Mouse (Mus musculus): ENCODE measurements at regions not wholly inside any gene's neighbourhood (a gene's known extent, or its start where the extent isn't known, plus 50 kb on each side); places are given as distances from the start of the nearest gene placed in this dataset.

GRCm38 (mm10) chr12:107539683-107540082, 51.3 kb downstream of the 3110018I06Rik start:
- no peak overlapping the region for H3K4me2 ChIP-seq (replicated peaks; ENCODE audit: low read depth)
- H3K9ac ChIP-seq (ENCODE audit: low read depth, low read length) = no peak overlapping the region
- no peak overlapping the region for H3K27ac ChIP-seq (ENCODE audit: low read depth, low read length)
- ATAC-seq = no peak
- H3K9me3 ChIP-seq (ENCODE audit: control insufficient read depth) = no peaks in the 10 kb centered on the region
- no peak for TF ChIP-seq CTCF (IDR thresholded peaks at IDR 0.05; ENCODE audit: low read depth)
- WGBS = 56% methylated on average over 3 of the region's 3 CpGs
- H3K36me3 ChIP-seq (ENCODE audit: control insufficient read depth, insufficient read depth) = no peaks in the 10 kb centered on the region
- H3K4me1 ChIP-seq (replicated peaks; ENCODE audit: control insufficient read depth, insufficient read depth, low read length) = no peaks in the 10 kb centered on the region
- H3K27me3 ChIP-seq (replicated peaks; ENCODE audit: control insufficient read depth, insufficient read depth, low read length) = no peaks in the 10 kb centered on the region
- H3K4me3 ChIP-seq (ENCODE audit: low read depth, low read length) = no peak overlapping the region

DNA sequence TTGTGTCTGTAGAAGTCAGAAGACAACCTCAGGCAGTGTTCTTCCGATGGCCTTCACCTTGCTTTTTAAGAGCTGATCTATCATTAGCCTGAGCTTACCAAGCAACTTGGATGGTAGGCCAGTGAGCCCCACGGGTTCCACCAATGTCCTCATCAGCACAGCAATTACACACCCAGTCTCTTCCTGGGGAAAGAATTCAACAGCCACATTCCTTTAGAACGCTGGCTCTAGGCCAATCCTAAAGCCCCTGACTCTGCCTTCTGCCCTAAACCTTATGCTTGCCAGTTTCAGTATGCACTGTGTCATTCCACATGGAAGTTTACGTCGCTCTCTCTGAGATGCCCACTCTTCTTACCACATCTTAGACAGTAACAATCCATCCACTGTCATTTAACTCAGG, 52.8 kb downstream of the 3110018I06Rik start:
- no peak overlapping the region for H3K9ac ChIP-seq (ENCODE audit: low read depth, low read length)
- H3K4me1 ChIP-seq (replicated peaks; ENCODE audit: control insufficient read depth, insufficient read depth, low read length) = no peaks in the 10 kb centered on the region
- no peak for TF ChIP-seq CTCF (IDR thresholded peaks at IDR 0.05; ENCODE audit: low read depth)
- H3K27me3 ChIP-seq (replicated peaks; ENCODE audit: control insufficient read depth, insufficient read depth, low read length) = no peaks in the 10 kb centered on the region
- H3K4me2 ChIP-seq (replicated peaks; ENCODE audit: low read depth) = no peak overlapping the region
- no peak for ATAC-seq
- no peaks in the 10 kb centered on the region for H3K9me3 ChIP-seq (ENCODE audit: control insufficient read depth)
- no peak overlapping the region for H3K4me3 ChIP-seq (ENCODE audit: low read depth, low read length)
- H3K36me3 ChIP-seq (ENCODE audit: control insufficient read depth, insufficient read depth) = no peaks in the 10 kb centered on the region
- no peak overlapping the region for H3K27ac ChIP-seq (ENCODE audit: low read depth, low read length)
- WGBS = 51% methylated on average over 5 of the region's 5 CpGs

DNA sequence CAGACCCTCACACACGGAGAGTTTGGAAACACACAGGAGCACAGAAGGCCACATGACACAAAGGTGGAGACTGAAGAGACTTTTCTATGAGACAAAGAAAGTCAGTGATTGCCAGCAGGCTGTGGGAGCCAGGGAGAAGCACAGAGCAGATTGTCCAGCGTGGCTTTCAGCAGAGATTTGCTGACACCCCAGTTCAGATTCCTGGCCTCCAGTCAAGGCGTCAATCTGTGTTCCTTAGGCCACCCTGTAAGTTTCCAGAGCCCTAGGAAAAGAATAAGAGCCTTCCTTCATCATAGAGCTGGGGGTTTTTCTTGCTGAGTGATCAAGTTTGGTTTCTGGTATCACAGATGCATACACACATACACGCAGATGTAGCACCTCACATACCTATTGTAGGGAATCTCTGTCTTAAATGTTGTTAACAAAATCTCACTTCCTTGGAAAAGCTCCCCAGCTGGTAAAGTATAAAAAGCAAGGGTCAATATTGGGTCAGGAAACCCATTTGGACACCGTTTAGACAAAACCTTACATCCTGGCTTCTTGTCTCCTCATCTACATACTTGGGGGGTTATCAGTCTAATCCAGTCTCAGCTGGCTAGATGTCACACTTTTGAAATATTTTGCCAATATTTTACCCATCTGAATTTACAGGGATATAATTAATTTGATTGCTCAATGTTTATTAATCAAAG, 58.9 kb downstream of the 3110018I06Rik start:
- Histone ChIP-seq H3K4me2 (replicated peaks; ENCODE audit: low read depth) (no peak overlapping the region), H3K36me3 (ENCODE audit: control insufficient read depth, insufficient read depth) (no peaks in the 10 kb centered on the region), H3K27me3 (replicated peaks; ENCODE audit: control insufficient read depth, insufficient read depth, low read length) (no peaks in the 10 kb centered on the region), H3K4me1 (replicated peaks; ENCODE audit: control insufficient read depth, insufficient read depth, low read length) (no peaks in the 10 kb centered on the region), H3K27ac (ENCODE audit: low read depth, low read length) (no peak overlapping the region), H3K4me3 (ENCODE audit: low read depth, low read length) (no peak overlapping the region), H3K9ac (ENCODE audit: low read depth, low read length) (no peak overlapping the region), H3K9me3 (ENCODE audit: control insufficient read depth) (no peaks in the 10 kb centered on the region)
- TF ChIP-seq CTCF (IDR thresholded peaks at IDR 0.05; ENCODE audit: low read depth) = no peak
- ATAC-seq = no peak
- WGBS = 62% methylated on average over 5 of the region's 5 CpGs

DNA sequence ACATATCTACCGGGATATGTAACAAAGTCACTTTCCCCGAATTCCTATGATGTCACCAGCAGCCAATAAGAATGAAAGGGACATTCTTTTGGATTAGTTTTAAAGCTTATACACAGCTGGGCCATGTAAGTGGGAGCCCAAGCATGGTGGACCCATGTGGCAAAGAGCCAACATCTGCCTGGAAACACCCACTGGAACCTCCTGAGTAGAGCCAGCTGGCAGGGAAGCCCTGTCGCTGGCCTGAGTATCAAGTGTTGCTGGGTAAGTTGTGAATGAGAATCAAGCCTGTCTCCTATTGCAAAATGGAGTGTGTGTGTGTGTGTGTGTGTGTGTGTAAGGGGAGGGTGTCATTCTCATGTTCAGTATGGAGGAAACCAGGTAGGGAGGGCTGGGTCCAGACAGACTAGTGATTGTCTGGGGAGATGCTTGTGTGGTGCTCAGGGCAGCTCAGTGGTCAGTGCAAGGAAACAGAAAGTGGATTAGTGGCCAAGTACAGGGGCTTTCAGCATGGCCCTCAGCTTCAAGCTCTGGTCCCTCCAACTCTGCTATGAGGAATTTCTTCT, 59.5 kb downstream of the 3110018I06Rik start:
- Histone ChIP-seq H3K4me2 (replicated peaks; ENCODE audit: low read depth) (no peak overlapping the region), H3K4me1 (replicated peaks; ENCODE audit: control insufficient read depth, insufficient read depth, low read length) (no peaks in the 10 kb centered on the region), H3K36me3 (ENCODE audit: control insufficient read depth, insufficient read depth) (no peaks in the 10 kb centered on the region), H3K9me3 (ENCODE audit: control insufficient read depth) (no peaks in the 10 kb centered on the region), H3K9ac (ENCODE audit: low read depth, low read length) (no peak overlapping the region), H3K4me3 (ENCODE audit: low read depth, low read length) (no peak overlapping the region), H3K27me3 (replicated peaks; ENCODE audit: control insufficient read depth, insufficient read depth, low read length) (no peaks in the 10 kb centered on the region), H3K27ac (ENCODE audit: low read depth, low read length) (no peak overlapping the region)
- TF ChIP-seq CTCF (IDR thresholded peaks at IDR 0.05; ENCODE audit: low read depth) = no peak
- WGBS = 59% methylated on average over 3 of the region's 3 CpGs
- no peak for ATAC-seq

DNA sequence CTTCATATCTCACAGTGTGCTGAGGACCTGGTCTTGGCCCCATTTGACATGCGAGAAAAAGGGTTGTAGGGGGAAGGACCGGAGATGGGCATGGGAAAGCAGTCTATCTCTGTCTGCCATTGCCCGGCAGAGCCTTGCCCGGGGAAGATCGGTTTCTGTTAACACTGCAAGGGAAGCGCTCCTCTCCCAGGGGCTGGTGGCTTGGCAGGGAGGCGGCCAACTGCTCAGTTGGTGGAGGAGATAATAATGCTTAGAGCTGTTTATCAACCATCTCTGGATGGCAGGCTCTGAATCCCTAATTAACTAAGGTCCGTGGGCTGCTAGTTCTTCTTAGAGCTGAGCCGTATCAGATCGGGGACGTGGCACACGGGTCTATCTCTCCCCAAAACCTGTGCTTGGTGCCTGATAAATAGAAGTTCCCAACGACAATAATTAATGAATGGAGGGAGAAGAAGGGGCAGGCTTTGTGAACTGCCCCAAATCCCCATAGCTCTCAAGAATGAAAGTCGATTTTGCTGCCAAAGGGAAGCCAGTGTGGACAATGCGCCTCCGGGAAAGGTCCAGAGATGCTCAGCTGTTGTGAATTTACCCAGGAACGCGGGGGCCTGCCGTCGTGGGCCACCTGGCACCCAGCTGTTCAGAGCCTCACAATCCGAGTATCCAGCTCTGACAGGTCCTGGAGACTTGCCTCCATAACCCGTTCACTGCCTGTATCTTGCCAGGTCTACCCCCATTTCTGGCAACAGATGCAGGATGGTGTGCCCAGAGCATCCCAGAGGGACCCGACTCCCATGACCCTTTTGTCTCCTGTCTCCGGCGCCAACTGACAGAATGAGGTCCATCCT, 61.2 kb downstream of the 3110018I06Rik start:
- no peaks in the 10 kb centered on the region for H3K9me3 ChIP-seq (ENCODE audit: control insufficient read depth)
- whole genome bisulfite sequencing = 82% methylated on average over 25 of the region's 25 CpGs
- TF ChIP-seq CTCF (IDR thresholded peaks at IDR 0.05; ENCODE audit: low read depth) = no peak
- no peak overlapping the region for H3K4me3 ChIP-seq (ENCODE audit: low read depth, low read length)
- no peak overlapping the region for H3K27ac ChIP-seq (ENCODE audit: low read depth, low read length)
- no peak overlapping the region for H3K4me2 ChIP-seq (replicated peaks; ENCODE audit: low read depth)
- no peak for ATAC-seq
- no peaks in the 10 kb centered on the region for H3K27me3 ChIP-seq (replicated peaks; ENCODE audit: control insufficient read depth, insufficient read depth, low read length)
- H3K9ac ChIP-seq (ENCODE audit: low read depth, low read length) = no peak overlapping the region
- no peaks in the 10 kb centered on the region for H3K36me3 ChIP-seq (ENCODE audit: control insufficient read depth, insufficient read depth)
- no peaks in the 10 kb centered on the region for H3K4me1 ChIP-seq (replicated peaks; ENCODE audit: control insufficient read depth, insufficient read depth, low read length)

DNA sequence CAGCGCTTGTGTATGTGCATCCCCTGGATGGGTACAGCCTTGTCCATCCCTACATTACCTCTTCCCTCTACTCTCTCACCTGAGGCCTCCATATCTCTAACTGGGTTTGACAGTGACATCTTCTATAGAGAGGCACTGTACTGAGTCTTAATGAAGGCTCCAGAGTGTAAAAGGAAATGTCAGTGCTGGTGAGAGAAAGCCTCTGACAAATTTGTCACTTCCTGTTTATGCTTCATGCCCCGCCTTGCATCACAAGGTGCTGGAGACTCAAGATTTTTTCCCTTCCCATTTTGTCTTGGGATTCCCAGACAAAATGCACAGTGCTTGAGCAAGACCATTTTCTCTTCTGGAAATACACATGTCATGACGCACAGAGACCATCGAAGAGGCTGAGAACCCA, 70.8 kb downstream of the 3110018I06Rik start:
- WGBS = 86% methylated on average over 4 of the region's 4 CpGs
- Histone ChIP-seq H3K27me3 (replicated peaks; ENCODE audit: control insufficient read depth, insufficient read depth, low read length) (no peaks in the 10 kb centered on the region), H3K4me2 (replicated peaks; ENCODE audit: low read depth) (no peak overlapping the region), H3K9ac (ENCODE audit: low read depth, low read length) (no peak overlapping the region), H3K36me3 (ENCODE audit: control insufficient read depth, insufficient read depth) (no peaks in the 10 kb centered on the region), H3K27ac (ENCODE audit: low read depth, low read length) (no peak overlapping the region), H3K4me3 (ENCODE audit: low read depth, low read length) (no peak overlapping the region), H3K9me3 (ENCODE audit: control insufficient read depth) (no peaks in the 10 kb centered on the region), H3K4me1 (replicated peaks; ENCODE audit: control insufficient read depth, insufficient read depth, low read length) (no peaks in the 10 kb centered on the region)
- TF ChIP-seq CTCF (IDR thresholded peaks at IDR 0.05; ENCODE audit: low read depth) = no peak
- ATAC-seq = no peak
